Mouse (Mus musculus): ENCODE results near the gene Trim50. TPM values are rescaled to one million over a fixed set of nuclear protein-coding genes. Genes with fewer than 3 reads are reported as not detected.

The Trim50 gene
- not detected in 2 replicates for polyA plus RNA-seq (2011; ENCODE audit: insufficient read depth, insufficient read length, low read depth, missing spikeins)

DNA sequence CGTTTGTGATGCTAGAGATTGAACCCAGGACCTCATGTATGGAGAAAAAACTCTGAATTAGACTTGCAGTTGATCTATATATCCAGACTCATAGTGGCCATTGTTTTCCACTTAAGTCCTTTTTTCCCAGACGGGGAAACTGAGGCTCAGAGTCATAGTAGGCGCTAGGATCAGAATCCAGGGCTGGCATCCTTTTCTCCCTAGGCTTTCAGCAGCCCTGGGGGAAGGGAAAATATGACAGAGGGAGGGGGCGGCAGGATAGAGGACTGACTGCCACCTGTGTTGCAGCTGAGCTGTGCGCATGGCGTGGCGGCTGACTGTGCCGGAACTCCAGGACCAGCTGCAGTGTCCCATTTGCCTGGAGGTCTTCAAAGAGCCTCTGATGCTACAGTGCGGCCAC is at the start of gene Trim50:
Trim50 (plus strand) TSS at position 301 of the 400 bp plus-strand sequence.
- Histone ChIP-seq H3K4me3 (ENCODE audit: low read depth, low read length) (peak within 1 kb of the TSS; percentile 46), H3K27me3 (ENCODE audit: control insufficient read depth, insufficient read depth, low read length, poor library complexity, severe bottlenecking) (no peaks in the 10 kb centered on the region), H3K27ac (ENCODE audit: insufficient read depth, low read length) (no peak within 1 kb of the TSS), H3K9ac (ENCODE audit: low read depth, poor library complexity, severe bottlenecking) (no peak within 1 kb of the TSS; the same call in 1 of the 2 replicates), H3K9me3 (replicated peaks; ENCODE audit: control insufficient read depth, insufficient read depth, low read length, poor library complexity, severe bottlenecking) (0 out of 2 replicates have a peak, but pooled peaks cover 5% of the 10 kb centered on the region), H3K36me3 (ENCODE audit: control insufficient read depth, insufficient read depth, low read length, poor library complexity, severe bottlenecking) (no peaks in the 10 kb centered on the region), H3K4me1 (ENCODE audit: control insufficient read depth, insufficient read depth, low read length) (no peaks in the 10 kb centered on the region)
- TF ChIP-seq EP300 (IDR thresholded peaks at IDR 0.05; ENCODE audit: insufficient read depth, low read depth, low read length) (no peak), POLR2A (IDR thresholded peaks at IDR 0.05; ENCODE audit: insufficient read depth, low read length) (no peak), CTCF (IDR thresholded peaks at IDR 0.05; ENCODE audit: low read depth, low read length) (no peak)

GRCm38 (mm10) chr5:135306321-135306965 is 46.7 kb upstream of the Trim50 start:
- H3K4me3 ChIP-seq (ENCODE audit: low read depth, low read length), result no peak overlapping the region
- H3K9ac ChIP-seq (ENCODE audit: low read depth, poor library complexity, severe bottlenecking), result no peak overlapping the region
- no peaks in the 10 kb centered on the region for H3K9me3 ChIP-seq (replicated peaks; ENCODE audit: control insufficient read depth, insufficient read depth, low read length, poor library complexity, severe bottlenecking)
- no peak for TF ChIP-seq EP300 (IDR thresholded peaks at IDR 0.05; ENCODE audit: insufficient read depth, low read depth, low read length)
- no peak for TF ChIP-seq POLR2A (IDR thresholded peaks at IDR 0.05; ENCODE audit: insufficient read depth, low read length)
- no peak for TF ChIP-seq CTCF (IDR thresholded peaks at IDR 0.05; ENCODE audit: low read depth, low read length)
- H3K36me3 ChIP-seq (ENCODE audit: control insufficient read depth, insufficient read depth, low read length, poor library complexity, severe bottlenecking), result no peaks in the 10 kb centered on the region
- H3K27me3 ChIP-seq (ENCODE audit: control insufficient read depth, insufficient read depth, low read length, poor library complexity, severe bottlenecking), result no peaks in the 10 kb centered on the region; the same call in 1 of the 2 replicates
- no peak overlapping the region for H3K27ac ChIP-seq (ENCODE audit: insufficient read depth, low read length)
- no peaks in the 10 kb centered on the region for H3K4me1 ChIP-seq (ENCODE audit: control insufficient read depth, insufficient read depth, low read length)

DNA sequence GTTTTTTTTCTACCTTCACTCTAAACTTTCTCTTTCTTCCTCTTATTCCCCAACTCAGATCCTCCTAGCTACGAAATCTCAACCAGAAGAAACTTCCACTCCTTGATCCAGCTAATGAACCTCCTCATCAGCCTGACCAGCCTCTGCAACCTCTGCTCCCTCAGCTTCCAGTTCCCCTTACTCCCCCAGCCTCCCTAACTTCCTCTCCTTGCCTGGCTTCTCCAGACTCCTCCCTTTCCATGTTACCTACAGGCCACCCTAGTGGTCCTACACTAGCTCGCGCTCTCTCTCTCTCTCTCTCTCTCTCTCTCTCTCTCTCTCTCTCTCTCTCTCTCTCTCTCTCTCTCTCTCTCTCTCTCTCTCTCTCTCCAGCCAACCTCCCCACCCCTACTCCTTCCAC is 36.9 kb upstream of the Trim50 start:
- no peak for TF ChIP-seq POLR2A (IDR thresholded peaks at IDR 0.05; ENCODE audit: insufficient read depth, low read length)
- TF ChIP-seq CTCF (IDR thresholded peaks at IDR 0.05; ENCODE audit: low read depth, low read length), result no peak
- TF ChIP-seq EP300 (IDR thresholded peaks at IDR 0.05; ENCODE audit: insufficient read depth, low read depth, low read length), result no peak
- H3K4me3 ChIP-seq (ENCODE audit: low read depth, low read length), result no peak overlapping the region
- no peaks in the 10 kb centered on the region for H3K9me3 ChIP-seq (replicated peaks; ENCODE audit: control insufficient read depth, insufficient read depth, low read length, poor library complexity, severe bottlenecking)
- no peak overlapping the region for H3K27ac ChIP-seq (ENCODE audit: insufficient read depth, low read length)
- H3K4me1 ChIP-seq (ENCODE audit: control insufficient read depth, insufficient read depth, low read length), result no peaks in the 10 kb centered on the region
- no peaks in the 10 kb centered on the region for H3K36me3 ChIP-seq (ENCODE audit: control insufficient read depth, insufficient read depth, low read length, poor library complexity, severe bottlenecking)
- no peaks in the 10 kb centered on the region for H3K27me3 ChIP-seq (ENCODE audit: control insufficient read depth, insufficient read depth, low read length, poor library complexity, severe bottlenecking)
- H3K9ac ChIP-seq (ENCODE audit: low read depth, poor library complexity, severe bottlenecking), result no peak overlapping the region

GRCm38 (mm10) chr5:135319856-135320255 is 33.2 kb upstream of the Trim50 start:
- no peaks in the 10 kb centered on the region for H3K9me3 ChIP-seq (replicated peaks; ENCODE audit: control insufficient read depth, insufficient read depth, low read length, poor library complexity, severe bottlenecking)
- no peaks in the 10 kb centered on the region for H3K4me1 ChIP-seq (ENCODE audit: control insufficient read depth, insufficient read depth, low read length)
- no peak overlapping the region for H3K9ac ChIP-seq (ENCODE audit: low read depth, poor library complexity, severe bottlenecking)
- H3K27ac ChIP-seq (ENCODE audit: insufficient read depth, low read length), result no peak overlapping the region
- TF ChIP-seq EP300 (IDR thresholded peaks at IDR 0.05; ENCODE audit: insufficient read depth, low read depth, low read length) (no peak), CTCF (IDR thresholded peaks at IDR 0.05; ENCODE audit: low read depth, low read length) (peak; percentile 23), POLR2A (IDR thresholded peaks at IDR 0.05; ENCODE audit: insufficient read depth, low read length) (no peak)
- H3K27me3 ChIP-seq (ENCODE audit: control insufficient read depth, insufficient read depth, low read length, poor library complexity, severe bottlenecking), result no peaks in the 10 kb centered on the region
- H3K4me3 ChIP-seq (ENCODE audit: low read depth, low read length), result no peak overlapping the region
- H3K36me3 ChIP-seq (ENCODE audit: control insufficient read depth, insufficient read depth, low read length, poor library complexity, severe bottlenecking), result no peaks in the 10 kb centered on the region

- H3K9me3 ChIP-seq (replicated peaks; ENCODE audit: control insufficient read depth, insufficient read depth, low read length, poor library complexity, severe bottlenecking), result no peaks in the 10 kb centered on the region
- no peaks in the 10 kb centered on the region for H3K36me3 ChIP-seq (ENCODE audit: control insufficient read depth, insufficient read depth, low read length, poor library complexity, severe bottlenecking)
- no peak overlapping the region for H3K4me3 ChIP-seq (ENCODE audit: low read depth, low read length)
- H3K4me1 ChIP-seq (ENCODE audit: control insufficient read depth, insufficient read depth, low read length), result no peaks in the 10 kb centered on the region
- H3K27me3 ChIP-seq (ENCODE audit: control insufficient read depth, insufficient read depth, low read length, poor library complexity, severe bottlenecking), result no peaks in the 10 kb centered on the region
- TF ChIP-seq CTCF (IDR thresholded peaks at IDR 0.05; ENCODE audit: low read depth, low read length), result no peak
- no peak for TF ChIP-seq EP300 (IDR thresholded peaks at IDR 0.05; ENCODE audit: insufficient read depth, low read depth, low read length)
- no peak for TF ChIP-seq POLR2A (IDR thresholded peaks at IDR 0.05; ENCODE audit: insufficient read depth, low read length)
- H3K9ac ChIP-seq (ENCODE audit: low read depth, poor library complexity, severe bottlenecking), result no peak overlapping the region
- H3K27ac ChIP-seq (ENCODE audit: insufficient read depth, low read length), result no peak overlapping the region
These were observed 30.9 kb upstream of the Trim50 start for GRCm38 (mm10) chr5:135322197-135322596.

- TF ChIP-seq CTCF (IDR thresholded peaks at IDR 0.05; ENCODE audit: low read depth, low read length), result no peak
- no peak for TF ChIP-seq EP300 (IDR thresholded peaks at IDR 0.05; ENCODE audit: insufficient read depth, low read depth, low read length)
- TF ChIP-seq POLR2A (IDR thresholded peaks at IDR 0.05; ENCODE audit: insufficient read depth, low read length), result no peak
- no peaks in the 10 kb centered on the region for H3K27me3 ChIP-seq (ENCODE audit: control insufficient read depth, insufficient read depth, low read length, poor library complexity, severe bottlenecking)
These were observed 26.9 kb upstream of the Trim50 start for GRCm38 (mm10) chr5:135326121-135326659.

More at GRCm38 (mm10) chr5:135326121-135326659, 26.9 kb upstream of the Trim50 start:
- no peaks in the 10 kb centered on the region for H3K4me1 ChIP-seq (ENCODE audit: control insufficient read depth, insufficient read depth, low read length)
- no peak overlapping the region for H3K4me3 ChIP-seq (ENCODE audit: low read depth, low read length)
- no peak overlapping the region for H3K9ac ChIP-seq (ENCODE audit: low read depth, poor library complexity, severe bottlenecking)
- no peak overlapping the region for H3K27ac ChIP-seq (ENCODE audit: insufficient read depth, low read length)
- no peaks in the 10 kb centered on the region for H3K9me3 ChIP-seq (replicated peaks; ENCODE audit: control insufficient read depth, insufficient read depth, low read length, poor library complexity, severe bottlenecking)
- no peaks in the 10 kb centered on the region for H3K36me3 ChIP-seq (ENCODE audit: control insufficient read depth, insufficient read depth, low read length, poor library complexity, severe bottlenecking)

All from ES-Bruce4 (cell line).